ENCODE assay signal across 19 mouse cellular contexts in the genomic region with DNA sequence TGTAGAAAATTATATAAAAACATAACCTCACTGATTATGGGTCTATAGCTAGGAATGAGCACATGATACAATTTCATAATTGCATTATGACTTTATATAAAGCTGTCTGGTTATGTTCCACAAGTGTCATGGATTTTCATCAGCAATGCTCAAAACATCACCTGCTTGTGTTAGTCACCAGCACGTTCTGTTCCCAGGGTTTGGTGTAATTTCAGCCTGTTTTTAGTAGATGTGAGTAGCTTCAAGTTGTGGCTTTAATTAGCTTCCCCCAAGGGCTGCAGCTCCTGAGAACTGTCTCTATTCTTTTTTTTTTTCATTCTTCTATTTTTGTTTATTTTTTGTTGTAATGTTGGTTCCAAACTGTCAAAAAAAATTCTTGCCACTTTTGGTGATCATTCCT.
DNase-seq lines count a peak whose midpoint lies in the region; ATAC-seq lines count a peak whose summit lies in the region.
"Had no signal": no experiment of that assay in that cellular context is flagged by ENCODE, and none has a peak within 500 bp of the region (broad histone marks: within the 10 kb centered on the region; RNA-seq: fewer than 3 reads in every experiment).

No protein-coding gene starts in this region.

- ATAC-seq in frontal cortex, adult (ENCODE audit: low TSS enrichment): peak; percentile 79
- ATAC-seq: forebrain, embryonic 15.5 days; Patski had no signal

- intact Hi-C loops in left cerebral cortex, postnatal 14 days (cut with DNase I): no loop called here
- intact Hi-C loops in left cerebral cortex, postnatal 10 days (cut with DNase I): no loop called here

- DNase-seq in frontal cortex, postnatal 10 days (ENCODE audit: low spot score in 2 of 2): no peak
- DNase-seq in left cerebral cortex, postnatal 14 days (ENCODE audit: low spot score in 2 of 2): peak; percentile 13 to 67
- DNase-seq in left cerebral cortex, postnatal 10 days (ENCODE audit: extremely low spot score in 1 of 2, low spot score in 2 of 2): no peak
- DNase-seq in right cerebral cortex, adult 2 months (ENCODE audit: low spot score in 2 of 2): peak; percentile 17 to 23
- DNase-seq in right cerebral cortex, postnatal 14 days: no peak
- DNase-seq in telencephalon, adult 2 months (ENCODE audit: low read depth, low spot score): peak; percentile 55
- no peak for DNase-seq in gastrocnemius, adult 8-10 months (ENCODE audit: low spot score in 2 of 2)
- DNase-seq: adrenal gland, postnatal 10 days; adrenal gland, postnatal 36 days; cerebellum, adult 11-12 months; cerebellum, adult 8-10 months; cerebellum, postnatal 10 days; cerebellum, postnatal 36 days; embryo, embryonic 11 days; gastrocnemius, postnatal 14 days; heart, adult 11 months had no signal

Comparison
In these comparisons a context has a peak if more than half of its experiments do, and no peak if none do; other contexts are left out.
1. DNase-seq: peak in left cerebral cortex, postnatal 14 days (2 of 2), right cerebral cortex, adult 2 months (2 of 2) and telencephalon, adult 2 months (single experiment); none in frontal cortex, postnatal 10 days (0 of 2), left cerebral cortex, postnatal 10 days (0 of 2), right cerebral cortex, postnatal 14 days (single experiment) and gastrocnemius, adult 8-10 months (0 of 2).